Mouse (Mus musculus): ENCODE measurements around the gene Asprv1.

DNA sequence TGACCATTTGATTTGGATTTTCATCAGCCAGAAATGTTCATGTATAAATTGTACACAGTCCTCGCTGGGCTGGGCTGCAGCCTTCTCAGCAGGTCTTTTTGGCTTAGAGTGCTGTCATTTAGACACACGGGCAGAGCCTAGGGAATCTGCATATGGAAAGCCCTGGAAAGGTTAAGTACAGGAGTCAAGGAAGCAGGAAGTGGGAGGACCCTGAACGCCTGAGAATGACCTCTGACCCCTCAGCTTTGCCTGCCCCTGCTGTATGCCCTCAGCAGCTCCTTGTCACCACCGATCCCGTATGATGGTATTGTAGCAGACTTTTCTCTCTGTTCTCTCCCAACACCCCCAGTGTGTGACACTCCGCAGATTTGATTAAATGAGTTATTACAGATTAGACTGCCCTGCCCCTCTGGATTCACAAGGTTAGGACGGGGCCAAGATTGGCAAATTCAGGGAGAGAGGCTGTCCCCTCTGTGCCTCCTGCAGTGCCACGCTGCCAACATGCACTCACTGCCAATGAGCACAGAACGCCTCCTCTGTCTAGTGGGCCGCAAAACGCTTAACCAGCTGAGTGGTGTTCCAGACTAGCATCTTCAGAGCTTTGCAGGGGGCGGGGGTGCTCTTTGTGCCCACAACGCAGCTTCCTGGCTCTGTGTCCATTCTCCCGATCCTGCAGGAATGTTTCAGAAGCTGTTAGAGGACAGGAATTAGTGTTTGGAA is 43.5 kb upstream of the Asprv1 start:
- TF ChIP-seq CTCF (IDR thresholded peaks at IDR 0.05; ENCODE audit: low read depth) = no peak
- TF ChIP-seq EP300 (optimal IDR thresholded peaks at IDR 0.05) = no peak
